Mouse (Mus musculus): Measurements from ENCODE around the gene Aplnr. TPM values are rescaled to one million over a fixed set of nuclear protein-coding genes. Genes with fewer than 3 reads are reported as not detected.

Gene Aplnr
- polyA plus RNA-seq, 1 experiment from 2014 or later = 64.8 TPM

DNA sequence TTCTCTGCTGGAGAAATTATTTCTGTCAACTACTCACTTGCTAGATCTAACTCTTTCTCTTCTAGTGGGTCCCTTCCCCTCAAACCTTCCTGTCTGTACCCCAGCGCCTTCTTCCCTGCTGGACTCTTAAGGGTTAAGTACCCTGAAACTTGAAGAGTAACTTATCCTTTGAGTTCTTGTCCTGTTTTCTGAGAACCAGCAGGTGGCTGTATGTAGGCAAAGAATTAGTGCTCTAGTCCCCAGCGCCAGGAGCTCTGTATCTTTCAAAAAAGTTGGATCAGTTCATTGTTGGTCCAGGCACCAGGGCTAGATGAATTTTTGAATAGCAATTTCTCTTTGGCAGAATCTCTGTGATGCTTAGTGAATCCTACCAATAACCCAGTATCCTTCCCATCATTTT lies 2.1 kb downstream of the Aplnr start:
- WGBS = 30% methylated on average over 2 of the region's 2 CpGs
- Histone ChIP-seq H3K9ac (no peak overlapping the region), H3K27me3 (no peaks in the 10 kb centered on the region), H3K9me3 (replicated peaks) (no peaks in the 10 kb centered on the region), H3K4me2 (replicated peaks) (no peak overlapping the region), H3K27ac (replicated peaks) (no peak overlapping the region), H3K36me3 (no peaks in the 10 kb centered on the region), H3K4me3 (replicated peaks) (no peak overlapping the region), H3K4me1 (no peaks in the 10 kb centered on the region)
- ATAC-seq (ENCODE audit: insufficient number of reproducible peaks, low FRiP score, low TSS enrichment, low read depth) = no peak

GRCm38 (mm10) chr2:85139393-85139792 lies 3.4 kb downstream of the Aplnr start:
- peak overlapping the region; percentile 11; the same call in 1 of the 2 replicates for H3K4me3 ChIP-seq (replicated peaks)
- 65% methylated on average over 4 of the region's 4 CpGs for WGBS

GRCm38 (mm10) chr2:85139846-85140245 lies 3.8 kb downstream of the Aplnr start:
- Histone ChIP-seq H3K4me2 (replicated peaks) (no peak overlapping the region), H3K27me3 (no peaks in the 10 kb centered on the region), H3K9ac (no peak overlapping the region), H3K4me1 (no peaks in the 10 kb centered on the region), H3K9me3 (replicated peaks) (no peaks in the 10 kb centered on the region), H3K4me3 (replicated peaks) (no peak overlapping the region), H3K36me3 (no peaks in the 10 kb centered on the region), H3K27ac (replicated peaks) (no peak overlapping the region)
- ATAC-seq (ENCODE audit: insufficient number of reproducible peaks, low FRiP score, low TSS enrichment, low read depth) = no peak
- WGBS = 73% methylated on average over 7 of the region's 7 CpGs

More at GRCm38 (mm10) chr2:85139393-85139792, 3.4 kb downstream of the Aplnr start:
- Histone ChIP-seq H3K4me2 (replicated peaks) (no peak overlapping the region), H3K9me3 (replicated peaks) (no peaks in the 10 kb centered on the region), H3K36me3 (no peaks in the 10 kb centered on the region), H3K27ac (replicated peaks) (no peak overlapping the region), H3K27me3 (no peaks in the 10 kb centered on the region), H3K9ac (no peak overlapping the region), H3K4me1 (no peaks in the 10 kb centered on the region)
- no peak for ATAC-seq (ENCODE audit: insufficient number of reproducible peaks, low FRiP score, low TSS enrichment, low read depth)

- no peak overlapping the region for H3K4me2 ChIP-seq (replicated peaks)
- no peak overlapping the region for H3K4me3 ChIP-seq (replicated peaks)
Measured at GRCm38 (mm10) chr2:85140833-85141232, 4.8 kb downstream of the Aplnr start.

GRCm38 (mm10) chr2:85144908-85145307 lies 8.9 kb downstream of the Aplnr start:
- Histone ChIP-seq H3K27ac (replicated peaks) (no peak overlapping the region), H3K4me3 (replicated peaks) (no peak overlapping the region), H3K4me1 (no peaks in the 10 kb centered on the region), H3K9me3 (replicated peaks) (no peaks in the 10 kb centered on the region), H3K36me3 (no peaks in the 10 kb centered on the region), H3K9ac (no peak overlapping the region), H3K27me3 (no peaks in the 10 kb centered on the region), H3K4me2 (replicated peaks) (no peak overlapping the region)
- WGBS = 80% methylated on average over 2 of the region's 2 CpGs
- no peak for ATAC-seq (ENCODE audit: insufficient number of reproducible peaks, low FRiP score, low TSS enrichment, low read depth)

More at GRCm38 (mm10) chr2:85140833-85141232, 4.8 kb downstream of the Aplnr start:
- Histone ChIP-seq H3K4me1 (no peaks in the 10 kb centered on the region), H3K27me3 (no peaks in the 10 kb centered on the region), H3K27ac (replicated peaks) (no peak overlapping the region), H3K9me3 (replicated peaks) (no peaks in the 10 kb centered on the region), H3K9ac (no peak overlapping the region), H3K36me3 (no peaks in the 10 kb centered on the region)
- no peak for ATAC-seq (ENCODE audit: insufficient number of reproducible peaks, low FRiP score, low TSS enrichment, low read depth)

DNA sequence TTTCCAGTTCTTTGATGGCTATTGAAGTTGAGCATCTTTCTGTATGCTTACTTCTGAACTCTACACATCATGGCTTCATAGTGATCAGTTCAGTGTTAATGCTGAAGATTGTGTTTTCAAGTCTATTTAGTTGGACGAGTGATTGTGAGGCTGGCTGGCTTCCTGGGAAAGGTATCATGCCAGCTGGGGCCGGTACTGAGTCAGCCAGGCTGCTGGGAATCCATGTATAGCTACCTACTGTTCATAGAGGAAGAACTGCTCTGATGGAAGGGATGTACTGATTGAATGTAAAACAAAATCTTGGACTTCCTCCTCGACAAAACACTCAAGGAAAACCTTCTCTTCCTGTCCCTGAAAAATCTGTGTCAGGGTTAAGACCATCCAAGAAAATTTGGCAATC lies 9.3 kb downstream of the Aplnr start:
- H3K4me3 ChIP-seq (replicated peaks) = no peak overlapping the region
- no peaks in the 10 kb centered on the region for H3K4me1 ChIP-seq
- 70% methylated on average over 3 of the region's 3 CpGs for WGBS
- no peak overlapping the region for H3K9ac ChIP-seq
- no peak overlapping the region for H3K4me2 ChIP-seq (replicated peaks)
- no peak for ATAC-seq (ENCODE audit: insufficient number of reproducible peaks, low FRiP score, low TSS enrichment, low read depth)
- H3K9me3 ChIP-seq (replicated peaks) = no peaks in the 10 kb centered on the region
- no peaks in the 10 kb centered on the region for H3K36me3 ChIP-seq
- H3K27ac ChIP-seq (replicated peaks) = no peak overlapping the region
- H3K27me3 ChIP-seq = no peaks in the 10 kb centered on the region

GRCm38 (mm10) chr2:85147481-85147880 lies 11.5 kb downstream of the Aplnr start:
- Histone ChIP-seq H3K4me3 (replicated peaks) (no peak overlapping the region), H3K9me3 (replicated peaks) (no peaks in the 10 kb centered on the region), H3K27me3 (no peaks in the 10 kb centered on the region), H3K4me2 (replicated peaks) (no peak overlapping the region), H3K36me3 (no peaks in the 10 kb centered on the region), H3K4me1 (no peaks in the 10 kb centered on the region), H3K9ac (no peak overlapping the region), H3K27ac (replicated peaks) (no peak overlapping the region)
- no peak for ATAC-seq (ENCODE audit: insufficient number of reproducible peaks, low FRiP score, low TSS enrichment, low read depth)
- WGBS = 70% methylated on average over 2 of the region's 2 CpGs

DNA sequence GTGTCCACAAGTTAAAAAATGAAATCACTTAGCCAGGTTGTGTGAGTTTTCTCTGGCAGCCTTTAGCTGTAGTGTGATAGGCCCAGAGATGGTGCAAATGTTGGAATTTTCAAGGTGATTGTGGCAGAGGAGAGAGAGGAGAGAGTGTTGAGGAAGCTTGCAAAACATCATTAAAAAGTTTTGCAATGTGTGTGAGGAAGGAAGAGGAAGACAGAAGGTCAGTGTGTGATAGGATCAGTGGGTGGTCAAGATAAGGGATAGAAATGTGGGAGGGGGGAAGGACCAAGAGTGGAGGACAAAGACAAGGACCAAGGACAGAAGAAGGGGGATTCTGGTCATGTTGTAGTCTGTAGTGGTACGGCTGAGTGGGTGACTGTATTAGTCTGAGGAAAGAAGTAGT lies 14.3 kb downstream of the Aplnr start:
- no peaks in the 10 kb centered on the region for H3K4me1 ChIP-seq
- no peaks in the 10 kb centered on the region for H3K9me3 ChIP-seq (replicated peaks)
- no peaks in the 10 kb centered on the region for H3K27me3 ChIP-seq
- no peak overlapping the region for H3K9ac ChIP-seq
- H3K4me2 ChIP-seq (replicated peaks) = no peak overlapping the region
- ATAC-seq (ENCODE audit: insufficient number of reproducible peaks, low FRiP score, low TSS enrichment, low read depth) = no peak
- no peak overlapping the region for H3K27ac ChIP-seq (replicated peaks)
- no peaks in the 10 kb centered on the region for H3K36me3 ChIP-seq
- WGBS = 86% methylated on average over 1 of the region's 1 CpGs
- H3K4me3 ChIP-seq (replicated peaks) = no peak overlapping the region

DNA sequence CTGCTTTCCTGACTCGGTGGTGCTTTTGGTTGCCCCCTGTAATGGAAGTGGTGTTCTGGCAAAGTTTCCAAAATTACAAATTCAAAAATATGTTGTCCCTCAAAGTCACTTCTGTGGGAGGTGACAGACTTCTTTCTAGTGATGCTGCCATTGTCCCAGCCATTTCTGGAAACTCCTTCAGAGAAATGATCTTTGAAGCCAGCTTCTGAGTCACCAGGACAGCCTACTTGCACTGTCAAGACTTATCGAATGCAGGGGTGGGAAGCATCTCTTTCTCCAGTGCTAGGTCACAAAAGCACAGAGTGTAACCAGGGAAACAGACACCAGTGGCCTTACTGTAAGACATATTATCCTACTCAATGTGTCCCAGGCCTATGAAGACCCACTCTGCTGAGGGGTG lies 15.2 kb downstream of the Aplnr start:
- H3K4me2 ChIP-seq (replicated peaks) = no peak overlapping the region
- no peaks in the 10 kb centered on the region for H3K4me1 ChIP-seq
- no peak overlapping the region for H3K4me3 ChIP-seq (replicated peaks)
- no peak overlapping the region for H3K9ac ChIP-seq
- 77% methylated on average over 2 of the region's 2 CpGs for WGBS
- H3K9me3 ChIP-seq (replicated peaks) = no peaks in the 10 kb centered on the region
- H3K27me3 ChIP-seq = no peaks in the 10 kb centered on the region
- no peaks in the 10 kb centered on the region for H3K36me3 ChIP-seq
- ATAC-seq (ENCODE audit: insufficient number of reproducible peaks, low FRiP score, low TSS enrichment, low read depth) = no peak
- H3K27ac ChIP-seq (replicated peaks) = no peak overlapping the region

DNA sequence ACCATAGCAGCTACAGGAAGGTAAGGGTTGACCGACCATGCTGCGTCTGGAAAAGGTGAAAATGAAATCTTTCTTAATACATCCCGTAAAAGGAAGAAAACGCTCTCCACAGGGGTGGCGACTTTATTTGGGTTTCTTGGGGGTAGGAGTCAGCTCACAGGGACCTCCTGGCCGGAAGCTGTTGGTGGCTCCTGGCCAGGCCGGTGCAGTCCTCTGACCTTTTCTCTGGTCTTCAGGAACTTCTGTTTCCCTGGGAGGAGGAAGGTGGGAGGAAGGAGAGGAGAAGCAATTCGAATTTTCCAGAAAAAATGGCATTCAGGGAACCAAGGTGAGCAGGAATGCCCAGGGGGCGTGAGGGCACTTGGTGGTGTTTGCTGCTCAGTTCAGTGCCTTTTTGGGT lies 19.3 kb downstream of the Aplnr start:
- Histone ChIP-seq H3K4me1 (no peaks in the 10 kb centered on the region), H3K36me3 (no peaks in the 10 kb centered on the region), H3K9ac (no peak overlapping the region), H3K27ac (replicated peaks) (no peak overlapping the region), H3K4me3 (replicated peaks) (no peak overlapping the region), H3K27me3 (no peaks in the 10 kb centered on the region), H3K4me2 (replicated peaks) (no peak overlapping the region), H3K9me3 (replicated peaks) (no peaks in the 10 kb centered on the region)
- WGBS = 84% methylated on average over 9 of the region's 9 CpGs
- no peak for ATAC-seq (ENCODE audit: insufficient number of reproducible peaks, low FRiP score, low TSS enrichment, low read depth)

GRCm38 (mm10) chr2:85156136-85156535 lies 20.1 kb downstream of the Aplnr start:
- no peaks in the 10 kb centered on the region for H3K36me3 ChIP-seq
- no peak overlapping the region for H3K9ac ChIP-seq
- ATAC-seq (ENCODE audit: insufficient number of reproducible peaks, low FRiP score, low TSS enrichment, low read depth) = no peak
- no peak overlapping the region for H3K4me2 ChIP-seq (replicated peaks)
- no peak overlapping the region for H3K4me3 ChIP-seq (replicated peaks)
- 85% methylated on average over 5 of the region's 5 CpGs for WGBS
- no peak overlapping the region for H3K27ac ChIP-seq (replicated peaks)
- no peaks in the 10 kb centered on the region for H3K4me1 ChIP-seq
- no peaks in the 10 kb centered on the region for H3K9me3 ChIP-seq (replicated peaks)
- H3K27me3 ChIP-seq = no peaks in the 10 kb centered on the region

GRCm38 (mm10) chr2:85157382-85157781 lies 21.4 kb downstream of the Aplnr start:
- H3K36me3 ChIP-seq = no peaks in the 10 kb centered on the region
- H3K4me2 ChIP-seq (replicated peaks) = no peak overlapping the region
- H3K4me1 ChIP-seq = no peaks in the 10 kb centered on the region
- ATAC-seq (ENCODE audit: insufficient number of reproducible peaks, low FRiP score, low TSS enrichment, low read depth) = no peak
- no peak overlapping the region for H3K4me3 ChIP-seq (replicated peaks)
- no peak overlapping the region for H3K9ac ChIP-seq
- WGBS = 86% methylated on average over 3 of the region's 3 CpGs
- H3K27ac ChIP-seq (replicated peaks) = no peak overlapping the region
- H3K9me3 ChIP-seq (replicated peaks) = no peaks in the 10 kb centered on the region
- no peaks in the 10 kb centered on the region for H3K27me3 ChIP-seq
